Mouse (Mus musculus) limb, embryonic 12.5 days (tissue): Measurements from ENCODE around the gene Mttp. TPM values are rescaled to one million over a fixed set of nuclear protein-coding genes. Genes with fewer than 3 reads are reported as not detected.

ENCODE experiments used
- ATAC-seq: fragments of 200-750 bp; cut with Nextera tagmentation; 2 replicates; pipeline ENCODE4 v1.8.0; 2017; ENCODE audit warnings: low read depth, moderate TSS enrichment; ENCODE audit not compliant: insufficient number of reproducible peaks, insufficient read depth, low FRiP score, low TSS enrichment
- H3K27ac ChIP-seq: fragments of 300-500 bp; sonication (generic); 2 replicates; pipeline ENCODE4 v1.5.1; 2016; ENCODE audit warnings: mild to moderate bottlenecking, moderate library complexity
- H3K27me3 ChIP-seq: fragments of 300-500 bp; sonication (generic); 2 replicates; pipeline ENCODE4 v1.6.1; 2016; ENCODE audit warnings: mild to moderate bottlenecking, moderate library complexity
- H3K36me3 ChIP-seq: fragments of 300-500 bp; sonication (generic); 2 replicates; pipeline ENCODE4 v1.6.1; 2016; ENCODE audit warnings: mild to moderate bottlenecking, moderate library complexity
- H3K4me1 ChIP-seq: fragments of 300-500 bp; sonication (generic); replicated peaks from 2 replicates; pipeline ENCODE4 v1.6.1; 2016
- H3K4me2 ChIP-seq: fragments of 300-500 bp; sonication (generic); 2 replicates; pipeline ENCODE4 v1.6.1; 2016; ENCODE audit warnings: mild to moderate bottlenecking, moderate library complexity
- H3K4me3 ChIP-seq: fragments of 300-500 bp; sonication (generic); replicated peaks from 2 replicates; pipeline ENCODE4 v1.5.1; 2016; ENCODE audit warnings: mild to moderate bottlenecking
- H3K9ac ChIP-seq: fragments of 300-500 bp; sonication (generic); replicated peaks from 2 replicates; pipeline ENCODE4 v1.6.1; 2016; ENCODE audit warnings: mild to moderate bottlenecking, moderate library complexity
- H3K9me3 ChIP-seq: fragments of 300-500 bp; sonication (generic); 2 replicates; pipeline ENCODE4 v1.6.1; 2016; ENCODE audit warnings: mild to moderate bottlenecking, moderate library complexity
- WGBS: fragments of 180-500 bp; shearing (Covaris S2); methylation state at CpG from one replicate; pipeline ENCODE4 v1.1.7; 2016; 5-methylcytosine and 5-hydroxymethylcytosine counted together
- polyA plus RNA-seq: library from polyadenylated mRNA; unstranded; fragments of >200 nt; fragmentation: Nextera tagmentation; extraction: Ambion mirVana; gene quantifications from 2 replicates; pipeline ENCODE4 v1.2.1, GENCODE M21; 2016

The Mttp gene
- polyA plus RNA-seq, 1 experiment from 2014 or later: 8.9 TPM

DNA sequence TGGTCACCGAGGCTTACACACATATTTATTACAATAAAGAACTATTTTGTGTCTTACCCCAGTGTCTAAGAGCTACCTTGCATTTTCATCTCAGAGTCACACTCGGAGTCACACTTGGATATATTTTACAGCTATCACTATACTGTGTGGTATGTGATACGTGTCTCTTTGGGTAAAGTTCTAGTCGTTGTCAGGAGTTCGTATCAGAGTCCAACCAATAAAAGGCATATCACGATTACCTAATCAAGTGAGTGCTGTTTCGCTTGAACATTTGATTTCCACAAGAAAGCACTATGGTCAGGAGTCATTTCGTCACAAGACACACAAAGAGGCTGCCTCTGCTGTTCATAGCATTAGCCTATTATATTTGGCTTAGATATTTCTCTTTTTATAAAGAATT, 11.3 kb downstream of the Mttp start:
- Histone ChIP-seq H3K4me1 (0 out of 2 replicates have a peak, but pooled peaks cover 3% of the 10 kb centered on the region), H3K4me2 (no peak overlapping the region), H3K27me3 (no peaks in the 10 kb centered on the region), H3K9ac (no peak overlapping the region), H3K27ac (no peak overlapping the region), H3K4me3 (no peak overlapping the region), H3K9me3 (no peaks in the 10 kb centered on the region), H3K36me3 (no peaks in the 10 kb centered on the region)
- no peak for ATAC-seq
- 91% methylated on average over 8 of the region's 8 CpGs for WGBS

DNA sequence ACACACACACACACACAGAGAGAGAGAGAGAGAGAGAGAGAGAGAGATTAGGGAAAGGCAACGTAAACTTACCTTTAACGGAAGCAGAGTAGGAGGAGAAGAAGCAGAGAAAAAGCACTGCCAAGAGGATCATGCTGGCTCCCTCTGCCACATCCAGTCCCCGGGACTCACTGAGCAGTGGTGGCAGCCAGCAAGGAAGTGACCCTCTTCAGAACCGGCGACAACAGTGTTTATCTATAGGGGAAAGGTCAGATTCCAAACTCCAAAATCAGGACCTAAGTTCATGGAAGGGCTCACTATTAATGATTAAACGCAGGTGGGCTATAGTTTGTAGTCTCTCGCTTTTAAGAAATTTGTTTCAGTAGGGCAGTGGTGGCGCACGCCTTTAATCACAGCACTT, 13.6 kb downstream of the Mttp start:
- Histone ChIP-seq H3K4me3 (no peak overlapping the region), H3K9ac (no peak overlapping the region), H3K27ac (no peak overlapping the region), H3K4me2 (no peak overlapping the region), H3K36me3 (no peaks in the 10 kb centered on the region), H3K4me1 (0 out of 2 replicates have a peak, but pooled peaks cover 3% of the 10 kb centered on the region), H3K27me3 (no peaks in the 10 kb centered on the region), H3K9me3 (no peaks in the 10 kb centered on the region)
- no peak for ATAC-seq
- 73% methylated on average over 9 of the region's 9 CpGs for WGBS

DNA sequence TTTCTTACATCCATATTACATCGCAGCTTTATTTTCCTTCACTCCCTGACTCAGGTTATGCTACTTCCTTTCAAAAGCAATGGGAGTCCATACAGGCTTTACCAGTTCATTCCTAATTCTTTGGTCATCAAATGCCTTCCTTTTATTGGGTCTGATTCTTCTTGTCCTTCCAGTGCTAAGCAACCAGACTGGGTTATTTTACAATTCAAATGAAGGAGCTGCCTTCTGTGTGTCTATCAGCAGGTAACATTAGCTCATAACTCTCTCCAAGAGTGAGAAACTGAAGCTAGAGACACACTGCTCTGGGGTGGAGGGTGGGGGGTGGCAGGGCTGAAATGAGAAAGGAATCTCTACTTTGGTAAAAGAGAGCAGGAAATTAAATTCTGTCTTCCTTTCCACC, 14.1 kb downstream of the Mttp start:
- 79% methylated on average over 1 of the region's 1 CpGs for WGBS
- Histone ChIP-seq H3K9me3 (no peaks in the 10 kb centered on the region), H3K27me3 (no peaks in the 10 kb centered on the region), H3K4me1 (0 out of 2 replicates have a peak, but pooled peaks cover 3% of the 10 kb centered on the region), H3K9ac (no peak overlapping the region), H3K27ac (no peak overlapping the region), H3K4me3 (no peak overlapping the region), H3K36me3 (no peaks in the 10 kb centered on the region), H3K4me2 (no peak overlapping the region)
- ATAC-seq: no peak

- no peak overlapping the region for H3K4me2 ChIP-seq
- H3K9ac ChIP-seq: no peak overlapping the region
- 92% methylated on average over 6 of the region's 6 CpGs for WGBS
- H3K36me3 ChIP-seq: no peaks in the 10 kb centered on the region
- H3K4me1 ChIP-seq: 0 out of 2 replicates have a peak, but pooled peaks cover 3% of the 10 kb centered on the region
- no peak overlapping the region for H3K4me3 ChIP-seq
- no peak overlapping the region for H3K27ac ChIP-seq
- no peak for ATAC-seq
- no peaks in the 10 kb centered on the region for H3K27me3 ChIP-seq
- H3K9me3 ChIP-seq: no peaks in the 10 kb centered on the region
Observed at GRCm38 (mm10) chr3:138129110-138129509, 15.7 kb downstream of the Mttp start.

GRCm38 (mm10) chr3:138123842-138124241, 20.9 kb downstream of the Mttp start:
- no peak overlapping the region for H3K27ac ChIP-seq
- no peak overlapping the region for H3K4me2 ChIP-seq
- H3K9ac ChIP-seq: no peak overlapping the region
- no peak overlapping the region for H3K4me3 ChIP-seq
- WGBS: 75% methylated on average over 10 of the region's 10 CpGs
- no peaks in the 10 kb centered on the region for H3K27me3 ChIP-seq
- H3K36me3 ChIP-seq: no peaks in the 10 kb centered on the region
- no peaks in the 10 kb centered on the region for H3K9me3 ChIP-seq
- no peak for ATAC-seq
- H3K4me1 ChIP-seq: no peaks in the 10 kb centered on the region

GRCm38 (mm10) chr3:138121461-138121860, 23.3 kb downstream of the Mttp start:
- no peaks in the 10 kb centered on the region for H3K9me3 ChIP-seq
- WGBS: 92% methylated on average over 2 of the region's 2 CpGs
- no peak overlapping the region for H3K27ac ChIP-seq
- H3K4me1 ChIP-seq: no peaks in the 10 kb centered on the region
- H3K4me2 ChIP-seq: no peak overlapping the region
- H3K9ac ChIP-seq: no peak overlapping the region
- no peak overlapping the region for H3K4me3 ChIP-seq
- no peak for ATAC-seq
- no peaks in the 10 kb centered on the region for H3K36me3 ChIP-seq
- no peaks in the 10 kb centered on the region for H3K27me3 ChIP-seq

DNA sequence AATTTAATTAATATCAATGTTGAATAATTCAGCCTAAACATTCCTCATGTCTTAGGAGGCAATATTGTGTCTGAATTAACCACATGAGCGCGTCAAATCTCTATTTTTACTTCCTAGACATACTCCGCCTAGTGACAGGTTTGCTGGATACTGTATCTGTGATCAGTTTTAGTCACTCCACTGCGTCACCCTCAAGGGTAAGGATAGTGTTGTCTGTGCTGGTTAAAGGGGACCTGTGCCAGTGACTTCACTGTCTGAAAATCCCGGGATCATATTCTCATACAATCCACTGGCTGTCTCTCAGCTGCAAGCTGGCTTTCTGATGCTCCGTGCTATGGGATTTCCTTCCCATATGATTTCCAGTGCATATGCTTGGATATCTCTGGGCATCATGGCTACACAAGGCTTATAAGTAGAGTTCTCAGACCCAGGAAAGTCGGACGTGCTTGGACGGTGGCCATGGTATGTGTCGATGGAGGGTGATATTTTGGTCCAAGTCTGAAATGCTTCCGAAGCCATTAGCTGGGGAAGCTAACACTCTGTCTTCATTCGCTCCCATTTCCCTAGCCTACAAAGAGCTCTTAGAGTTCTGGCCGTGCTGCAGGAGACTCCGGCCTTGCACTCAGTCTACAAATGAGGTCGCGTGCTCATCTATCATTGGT, 25.2 kb downstream of the Mttp start:
- no peak for ATAC-seq
- Histone ChIP-seq H3K9me3 (no peaks in the 10 kb centered on the region), H3K36me3 (no peaks in the 10 kb centered on the region), H3K4me3 (no peak overlapping the region), H3K4me2 (no peak overlapping the region), H3K27ac (no peak overlapping the region), H3K27me3 (no peaks in the 10 kb centered on the region), H3K9ac (no peak overlapping the region), H3K4me1 (no peaks in the 10 kb centered on the region)
- WGBS: 94% methylated on average over 16 of the region's 16 CpGs

DNA sequence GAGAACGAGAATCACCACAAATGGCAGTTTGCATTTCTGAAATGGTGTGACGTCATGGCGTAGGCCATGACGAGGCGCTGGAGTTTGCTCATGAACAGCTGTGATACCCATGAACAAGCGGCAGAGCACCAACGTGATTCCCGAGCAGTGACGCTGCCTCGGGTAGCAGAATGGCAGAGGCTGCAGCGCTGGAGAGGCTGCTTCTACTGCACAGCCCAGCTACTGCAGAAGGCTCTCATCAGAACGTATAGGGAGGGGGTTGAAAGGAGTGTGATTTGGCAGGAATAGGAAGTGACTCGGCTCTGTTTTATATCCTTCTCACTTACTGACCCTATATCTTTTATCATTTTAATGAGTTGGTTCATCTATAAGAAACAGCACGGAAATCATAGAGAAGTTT, 25.9 kb downstream of the Mttp start:
- Histone ChIP-seq H3K27me3 (no peaks in the 10 kb centered on the region), H3K9me3 (no peaks in the 10 kb centered on the region), H3K9ac (no peak overlapping the region), H3K4me3 (no peak overlapping the region), H3K27ac (no peak overlapping the region), H3K36me3 (no peaks in the 10 kb centered on the region), H3K4me2 (no peak overlapping the region), H3K4me1 (no peaks in the 10 kb centered on the region)
- ATAC-seq: no peak
- 66% methylated on average over 14 of the region's 14 CpGs for WGBS

DNA sequence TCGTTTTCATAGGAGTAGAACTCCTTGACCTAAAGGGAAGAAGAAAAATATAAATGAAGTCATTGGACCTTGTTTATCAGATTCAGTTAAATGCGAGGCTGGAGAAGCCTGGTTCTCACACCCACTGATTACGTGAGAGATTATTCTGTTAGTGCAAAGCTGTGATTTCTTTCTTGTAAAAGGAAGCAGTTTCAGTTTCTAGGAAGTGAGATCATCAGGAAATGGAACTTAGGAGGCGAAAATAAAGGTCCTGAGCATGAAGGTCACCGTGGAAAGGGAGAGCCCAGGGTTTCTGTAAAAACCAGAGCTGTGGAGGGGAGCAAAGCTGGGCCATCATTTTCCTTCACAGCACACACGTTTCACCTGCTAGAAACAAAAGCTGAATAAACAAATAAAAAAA, 26.4 kb downstream of the Mttp start:
- no peak overlapping the region for H3K4me2 ChIP-seq
- H3K4me3 ChIP-seq: no peak overlapping the region
- 76% methylated on average over 6 of the region's 6 CpGs for WGBS
- no peak for ATAC-seq
- H3K9ac ChIP-seq: no peak overlapping the region
- H3K27ac ChIP-seq: no peak overlapping the region
- H3K36me3 ChIP-seq: no peaks in the 10 kb centered on the region
- H3K9me3 ChIP-seq: no peaks in the 10 kb centered on the region
- no peaks in the 10 kb centered on the region for H3K4me1 ChIP-seq
- no peaks in the 10 kb centered on the region for H3K27me3 ChIP-seq

DNA sequence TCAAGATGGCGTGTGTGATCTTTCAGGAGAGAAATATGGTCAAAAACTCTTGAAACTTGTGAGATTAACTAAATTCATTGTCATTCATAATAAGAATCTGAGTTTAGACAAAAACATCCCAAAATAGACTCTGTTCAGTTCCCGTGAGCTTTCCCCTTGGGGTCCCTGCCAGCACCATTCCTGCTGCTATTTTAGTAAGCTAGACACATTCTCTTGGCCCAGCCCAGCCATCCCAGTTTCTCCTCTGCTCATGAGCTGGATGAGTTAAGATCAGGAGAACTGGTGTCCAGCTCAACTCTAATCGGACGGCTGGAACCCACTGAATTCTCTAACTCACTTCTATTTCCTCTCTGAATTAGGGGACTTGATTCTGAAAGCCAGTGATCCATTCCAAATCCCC, 27.9 kb downstream of the Mttp start:
- Histone ChIP-seq H3K36me3 (no peaks in the 10 kb centered on the region), H3K4me2 (no peak overlapping the region), H3K9me3 (no peaks in the 10 kb centered on the region), H3K4me1 (no peaks in the 10 kb centered on the region), H3K9ac (no peak overlapping the region), H3K27ac (no peak overlapping the region), H3K27me3 (no peaks in the 10 kb centered on the region), H3K4me3 (no peak overlapping the region)
- WGBS: 91% methylated on average over 4 of the region's 4 CpGs
- no peak for ATAC-seq

GRCm38 (mm10) chr3:138114106-138114505, 30.7 kb downstream of the Mttp start:
- no peaks in the 10 kb centered on the region for H3K27me3 ChIP-seq
- no peak overlapping the region for H3K4me3 ChIP-seq
- no peak overlapping the region for H3K9ac ChIP-seq
- no peaks in the 10 kb centered on the region for H3K36me3 ChIP-seq
- ATAC-seq: no peak
- H3K4me1 ChIP-seq: no peaks in the 10 kb centered on the region
- no peak overlapping the region for H3K27ac ChIP-seq
- no peak overlapping the region for H3K4me2 ChIP-seq
- no peaks in the 10 kb centered on the region for H3K9me3 ChIP-seq
- WGBS: 82% methylated on average over 17 of the region's 17 CpGs
